Mouse (Mus musculus): ENCODE measurements around the gene Zfp131.
"Not testable (repeated sequence)": the region's sequence is repeated elsewhere in the genome, so short reads cannot be mapped to it uniquely, and the experiment has no call there.

The Zfp131 gene

GRCm38 (mm10) chr13:119790761-119791579 lies at the start of gene Zfp131:
Gene Zfp131 (minus strand): TSS chr13:119790889.
- in situ Hi-C loops (cut with MboI): no loop called here

- in situ Hi-C loops (cut with MboI): not testable (repeated sequence)
Observed at GRCm38 (mm10) chr13:119839982-119840381, 49.3 kb upstream of the Zfp131 start.

- in situ Hi-C loops (cut with MboI): not testable (repeated sequence)
Observed at GRCm38 (mm10) chr13:119837719-119838337, 47.1 kb upstream of the Zfp131 start.

DNA sequence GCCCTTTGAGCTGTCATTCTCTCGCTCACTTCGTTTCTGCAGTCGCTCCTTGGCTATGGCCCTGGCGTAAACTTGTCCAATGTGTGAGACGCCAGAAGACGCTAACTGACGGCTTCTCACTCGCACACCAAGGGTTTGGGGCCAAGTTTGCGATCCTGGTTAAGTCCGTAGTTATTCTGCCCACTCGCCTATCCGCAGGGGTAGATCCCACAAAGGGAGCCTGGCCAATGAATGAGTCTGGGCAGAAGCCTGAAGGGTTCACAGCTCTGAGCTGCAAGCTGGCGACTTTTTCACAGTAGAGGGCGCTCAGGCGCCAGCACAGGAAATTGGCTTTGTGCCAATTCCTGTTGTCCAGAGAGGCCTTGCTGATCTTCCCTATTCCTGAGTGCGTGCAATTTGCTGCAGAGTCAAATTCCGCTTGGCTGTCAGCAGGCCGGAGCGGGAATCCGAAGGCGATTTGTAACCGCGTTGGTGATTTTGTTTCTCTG lies 45.7 kb upstream of the Zfp131 start:
- in situ Hi-C loops (cut with MboI): not testable (repeated sequence)

- in situ Hi-C loops (cut with MboI): not testable (repeated sequence)
Observed at GRCm38 (mm10) chr13:119835320-119836056, 44.8 kb upstream of the Zfp131 start, which contains the start of gene D13Ertd608e. Gene D13Ertd608e (plus strand): TSS chr13:119836006.

- in situ Hi-C loops (cut with MboI): not testable (repeated sequence)
Observed at GRCm38 (mm10) chr13:119830116-119830515, 39.4 kb upstream of the Zfp131 start, which contains the start of gene AF067063. Gene AF067063 (minus strand): TSS chr13:119830216.

DNA sequence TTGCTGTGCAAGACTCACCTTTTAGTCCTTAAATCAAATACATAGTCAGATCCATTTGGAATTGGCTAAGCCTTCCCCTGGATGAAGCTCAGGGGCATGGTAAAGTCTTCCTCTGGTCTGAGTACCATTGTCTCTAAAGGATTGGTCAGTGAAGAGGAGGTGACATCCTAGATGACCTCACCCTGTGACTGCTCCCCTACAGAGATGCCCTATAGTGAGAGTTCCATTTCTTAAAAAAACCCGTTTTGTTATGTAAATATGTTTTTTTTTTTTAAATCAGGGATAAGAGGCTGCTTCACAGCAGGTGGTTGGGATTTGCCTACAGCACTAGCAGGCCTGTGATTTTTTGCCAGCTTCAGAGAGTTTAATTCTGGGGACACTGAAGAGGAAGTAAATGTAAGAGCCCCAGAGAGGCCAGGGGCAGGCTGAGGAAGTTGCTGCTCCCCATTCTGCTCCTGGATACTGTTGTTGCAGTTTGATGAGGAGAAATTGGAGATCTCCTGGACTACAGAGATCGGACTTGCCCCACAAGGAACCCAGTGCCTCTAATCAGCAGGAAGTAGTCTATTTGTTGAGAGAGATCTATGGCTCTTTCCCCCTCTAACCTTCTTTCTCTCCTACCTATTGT lies 27.0 kb upstream of the Zfp131 start:
- in situ Hi-C loops (cut with MboI): no loop called here

DNA sequence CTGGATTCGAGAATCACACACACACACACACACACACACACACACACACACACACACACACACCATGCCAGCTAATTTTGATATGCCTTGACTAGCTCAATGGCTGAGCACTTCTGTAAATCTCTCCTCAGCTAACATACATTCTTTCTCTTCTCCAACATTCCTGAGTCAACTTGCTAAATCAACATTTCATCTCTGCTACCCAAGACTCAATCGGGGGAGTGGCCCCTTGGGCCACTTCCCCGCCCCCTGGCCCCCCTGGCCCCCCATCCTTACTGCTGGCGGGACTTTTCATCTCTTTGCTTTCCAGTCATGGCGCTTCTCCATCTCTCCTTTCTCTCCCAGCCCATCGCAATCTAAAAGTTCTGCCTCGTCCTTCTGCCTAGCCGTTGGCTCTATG lies 26.1 kb upstream of the Zfp131 start:
- in situ Hi-C loops (cut with MboI): no loop called here

- in situ Hi-C loops (cut with MboI): no loop called here
Observed at GRCm38 (mm10) chr13:119810031-119810430, 19.3 kb upstream of the Zfp131 start.

DNA sequence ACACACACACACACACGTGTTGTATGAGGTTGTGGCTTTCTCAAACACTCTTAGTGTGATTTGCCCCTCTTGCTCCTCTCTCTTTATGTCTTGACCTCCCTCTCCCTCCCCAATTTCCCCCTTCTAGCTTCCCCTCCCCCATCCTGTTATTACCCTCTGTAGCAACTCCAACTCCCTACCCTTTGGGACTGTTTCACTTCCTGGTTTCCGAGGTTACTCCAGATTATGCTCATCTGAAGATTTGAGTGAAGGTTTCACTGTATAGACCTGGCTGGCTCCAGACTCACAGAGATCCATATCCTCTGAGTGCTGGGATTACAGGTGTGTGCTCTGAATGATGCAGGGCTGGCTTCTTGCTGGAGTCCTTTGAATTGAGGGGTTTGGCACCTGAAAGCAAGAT lies 18.2 kb upstream of the Zfp131 start:
- in situ Hi-C loops (cut with MboI): no loop called here

DNA sequence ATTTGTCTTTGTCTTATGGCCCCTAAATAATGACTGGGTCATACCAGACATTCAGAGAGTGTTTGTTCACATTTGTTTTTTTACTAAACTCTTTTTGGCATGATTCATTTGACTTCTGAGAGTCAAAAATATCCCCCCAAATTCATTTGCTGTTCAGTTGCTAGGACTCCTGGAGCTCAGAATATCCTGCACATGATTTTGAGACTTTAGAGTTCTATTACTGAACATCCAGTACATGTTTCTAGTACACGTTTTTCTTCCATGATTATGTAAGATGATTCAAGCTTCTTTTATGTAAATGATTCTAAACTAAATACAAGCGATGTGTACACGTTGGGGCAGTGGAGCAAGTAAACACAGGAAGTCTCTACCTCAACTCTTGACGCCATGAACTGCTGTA lies 7.0 kb upstream of the Zfp131 start:
- in situ Hi-C loops (cut with MboI): no loop called here

DNA sequence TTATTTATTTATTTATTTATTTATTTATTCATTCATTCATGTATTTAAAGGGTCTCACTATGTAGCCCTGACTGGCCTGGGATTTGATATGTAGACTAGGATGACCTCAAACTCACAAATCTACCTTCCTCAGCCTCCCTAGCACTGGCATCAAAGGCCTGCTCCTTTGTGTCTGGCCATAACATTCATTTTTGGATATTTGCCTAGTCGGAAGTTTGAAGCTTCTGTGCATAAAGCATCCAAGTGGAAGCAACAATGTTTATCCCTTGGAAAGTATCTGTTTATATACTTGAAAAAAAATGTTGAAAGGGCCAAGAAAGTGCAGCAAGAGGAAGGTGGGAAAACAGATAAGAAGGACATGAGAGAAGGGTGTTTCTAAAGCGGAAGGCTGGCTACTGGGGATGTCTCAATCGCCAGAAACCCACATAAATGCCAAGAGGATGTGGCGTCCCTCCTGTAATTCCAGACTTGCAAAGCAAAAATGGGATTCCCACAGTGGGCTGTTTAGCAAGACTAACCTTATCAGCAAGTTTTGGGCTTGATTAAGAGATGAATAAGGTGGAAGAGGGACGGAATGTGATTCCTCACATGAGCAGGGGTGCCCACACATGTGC lies 2.2 kb upstream of the Zfp131 start:
- in situ Hi-C loops (cut with MboI): no loop called here

- in situ Hi-C loops (cut with MboI): no loop called here
Observed at GRCm38 (mm10) chr13:119791580-119792135, 969 bp upstream of the Zfp131 start.

- in situ Hi-C loops (cut with MboI): no loop called here
Observed at GRCm38 (mm10) chr13:119789851-119790717, 605 bp downstream of the Zfp131 start.

- in situ Hi-C loops (cut with MboI): no loop called here
Observed at GRCm38 (mm10) chr13:119783581-119783980, 7.1 kb downstream of the Zfp131 start.

- in situ Hi-C loops (cut with MboI): no loop called here
Observed at GRCm38 (mm10) chr13:119768541-119768940, 22.1 kb downstream of the Zfp131 start.

GRCm38 (mm10) chr13:119766480-119766879 lies 24.2 kb downstream of the Zfp131 start:
- in situ Hi-C loops (cut with MboI): no loop called here

- in situ Hi-C loops (cut with MboI): no loop called here
Observed at GRCm38 (mm10) chr13:119756831-119757230, 33.9 kb downstream of the Zfp131 start.

DNA sequence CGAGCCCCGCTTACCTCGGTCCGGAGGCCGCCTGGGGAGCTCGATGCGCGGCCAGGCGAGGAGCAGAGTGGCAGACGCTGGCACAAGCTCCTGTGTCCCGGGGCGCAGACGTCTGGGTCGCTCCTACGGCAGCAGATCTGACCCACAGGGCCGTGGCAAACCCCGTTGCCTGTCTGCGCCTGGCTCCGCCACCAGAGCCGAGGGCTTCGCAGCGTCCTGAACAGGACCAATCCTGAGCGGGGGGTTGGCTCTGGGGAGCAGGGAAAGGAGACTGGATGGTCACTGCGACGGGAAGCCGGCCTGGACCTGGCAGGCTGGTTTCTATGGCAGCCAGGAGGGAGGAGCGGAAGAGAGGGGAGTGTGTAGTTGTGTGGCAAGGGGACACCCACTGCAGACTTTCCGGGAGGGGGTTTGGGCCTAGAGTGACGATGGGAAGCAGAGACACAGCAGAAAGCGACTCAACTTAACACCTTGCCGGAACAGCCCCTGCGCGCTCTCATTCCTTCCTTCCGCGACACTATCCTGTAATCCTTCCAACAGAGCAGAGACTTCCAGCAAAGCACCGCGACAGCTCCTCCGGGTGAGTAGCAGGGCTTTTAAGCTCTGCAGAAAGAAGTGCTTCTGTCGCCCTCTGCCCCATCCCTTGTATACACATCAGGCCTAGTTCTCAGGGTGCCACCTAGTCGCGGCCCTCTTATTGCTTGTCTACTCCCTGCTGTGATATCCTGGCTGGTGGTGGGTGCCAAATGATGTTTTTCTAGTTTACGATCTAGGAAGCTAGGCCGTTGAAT lies 34.8 kb downstream of the Zfp131 start, which contains the start of gene Nim1k:
Gene Nim1k, minus strand, starts transcription at position 202 of the 791 bp plus-strand sequence.
- in situ Hi-C loops (cut with MboI): no loop called here

Measured in mature B cell (primary cell).